Mouse (Mus musculus): ENCODE data around the gene Dixdc1.
A peak's percentile ranks its signal among the peaks of the same experiment; 100 is the strongest.

DNA sequence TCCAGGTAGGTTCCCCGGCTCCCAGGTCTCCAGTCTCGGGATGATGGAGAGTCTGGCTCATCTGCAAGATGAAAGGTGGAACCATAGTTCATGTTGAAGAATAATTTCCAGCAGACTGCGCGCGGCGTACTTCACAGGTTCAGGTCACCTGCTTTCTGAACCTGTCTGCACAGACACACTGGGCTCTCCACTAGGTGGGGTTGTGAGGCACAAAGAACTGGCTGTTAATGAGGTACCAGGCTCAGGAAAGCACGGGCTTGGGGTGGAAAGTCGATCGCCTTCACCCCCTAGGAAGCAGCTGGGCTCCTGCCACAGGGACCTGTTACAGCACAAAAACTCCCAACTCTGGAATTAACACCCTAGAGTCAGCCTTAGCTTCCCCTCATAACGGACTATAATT is 45.7 kb downstream of the Dixdc1 start:
- TF ChIP-seq CTCF (IDR thresholded peaks at IDR 0.05; ENCODE audit: control insufficient read depth, insufficient read depth, low read length) (peak; percentile 35; the same call in 1 of the 2 replicates), POLR2A (IDR thresholded peaks at IDR 0.05; ENCODE audit: borderline replicate concordance, control insufficient read depth, low read depth, low read length) (no peak)
